Mouse (Mus musculus) ovary, postnatal 14 days (tissue): ENCODE data around the gene Nyx.
"Not testable (repeated sequence)": the region's sequence is repeated elsewhere in the genome, so short reads cannot be mapped to it uniquely, and the experiment has no call there.

Experiments
- DNase-seq: peaks from one replicate; pipeline ENCODE4 v3.0.0; 2022; ENCODE audit warnings: low spot score

Nyx gene

DNA sequence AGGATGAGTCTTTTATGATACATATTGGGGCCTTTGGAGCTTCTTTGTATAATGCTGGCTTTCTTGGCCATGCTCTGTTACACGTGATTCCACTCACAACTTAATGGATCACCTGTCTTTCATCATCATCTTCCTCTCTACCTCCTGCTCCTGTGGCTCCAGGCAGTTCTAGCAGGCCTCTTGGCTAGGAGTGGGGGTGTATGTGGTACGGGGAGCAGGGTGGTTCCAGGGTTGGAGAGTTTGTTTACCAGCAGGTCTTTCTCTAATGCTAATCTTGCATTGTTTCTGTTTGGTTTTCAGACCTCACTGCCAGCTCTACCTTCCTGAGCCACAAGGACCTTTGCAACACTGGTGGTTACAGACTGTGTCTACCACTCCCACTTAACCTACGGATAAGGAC is at the start of gene Nyx:
Gene Nyx (plus strand): TSS at position 301 of the 400 bp plus-strand sequence.
- DNase-seq = no peak

DNA sequence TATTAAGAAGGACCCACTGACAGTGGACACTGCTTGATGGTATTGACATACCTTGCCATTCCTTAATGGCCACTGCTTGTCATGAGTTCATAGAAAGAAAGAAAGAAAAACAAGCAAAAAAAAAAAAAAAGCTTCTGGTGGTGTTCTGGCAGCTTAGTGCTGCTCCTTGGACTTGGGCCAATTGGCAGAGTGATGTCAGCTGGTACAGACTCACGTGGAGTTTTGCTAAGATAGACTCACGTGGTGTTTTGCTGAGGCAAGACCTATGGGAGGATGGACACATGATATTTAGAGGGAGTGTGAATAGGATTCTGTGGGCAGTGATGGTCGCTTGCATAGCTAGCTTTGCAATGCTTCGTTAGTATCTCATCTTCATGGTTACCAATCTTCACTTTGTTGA is 43.9 kb upstream of the Nyx start:
- DNase-seq = no peak

DNA sequence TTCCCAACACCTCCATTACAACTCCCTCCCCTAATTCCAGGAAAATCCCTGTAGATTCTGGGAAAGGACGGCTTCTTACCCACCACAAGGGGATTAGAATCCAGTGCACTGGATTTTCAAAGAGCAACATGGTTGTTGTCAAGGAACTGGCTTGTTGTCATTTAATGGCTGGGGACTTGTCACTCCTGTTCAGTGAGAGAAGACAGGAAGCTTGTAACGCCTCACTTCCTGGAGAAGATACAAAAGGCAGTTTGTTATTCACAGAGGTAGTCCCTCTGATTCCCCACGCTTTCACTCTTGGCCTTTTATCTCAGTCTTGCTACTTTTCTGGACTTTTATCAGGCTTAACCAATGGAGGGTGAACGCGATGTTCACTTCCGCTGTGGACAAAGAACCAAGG is 34.5 kb upstream of the Nyx start:
- no peak for DNase-seq

DNA sequence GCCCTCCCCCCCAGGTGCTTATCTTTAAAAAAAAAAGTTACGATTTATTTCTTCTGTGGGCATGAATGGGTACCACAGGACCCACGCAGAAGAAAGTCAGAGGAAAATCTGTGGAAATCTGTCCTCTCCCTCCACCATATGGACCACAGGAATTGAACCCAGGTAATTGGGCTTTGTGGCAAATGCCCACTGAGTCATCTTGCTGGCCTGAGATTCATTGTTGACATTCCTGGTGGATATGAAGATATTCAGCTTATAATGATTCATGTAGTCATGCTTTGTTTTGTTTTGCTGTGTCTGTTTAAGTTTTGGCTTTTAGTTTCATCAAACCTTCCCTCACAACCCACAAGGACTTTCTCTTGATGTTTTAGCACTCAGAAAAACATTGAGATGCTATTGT is 29.9 kb upstream of the Nyx start:
- DNase-seq = not testable (repeated sequence)

DNA sequence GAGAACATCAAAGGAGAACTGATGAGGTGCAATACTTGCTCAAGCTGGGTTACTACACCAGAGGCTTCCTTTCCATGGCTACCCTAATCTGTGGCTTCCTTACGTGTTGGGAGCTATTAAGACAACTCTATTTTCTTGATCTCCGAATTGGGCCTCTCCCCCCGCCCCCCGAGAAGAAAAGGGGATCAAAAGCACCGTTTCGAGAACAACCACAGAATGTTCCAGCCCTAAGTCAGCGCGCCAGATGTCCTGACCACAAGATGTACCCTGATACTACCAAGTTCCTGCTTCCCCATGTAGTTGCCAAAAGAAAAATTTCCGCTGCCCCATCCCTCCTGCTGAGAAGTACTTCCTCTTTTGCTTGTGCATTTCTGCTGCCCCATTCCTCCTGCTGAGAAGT is 9.4 kb upstream of the Nyx start:
- DNase-seq = not testable (repeated sequence)

DNA sequence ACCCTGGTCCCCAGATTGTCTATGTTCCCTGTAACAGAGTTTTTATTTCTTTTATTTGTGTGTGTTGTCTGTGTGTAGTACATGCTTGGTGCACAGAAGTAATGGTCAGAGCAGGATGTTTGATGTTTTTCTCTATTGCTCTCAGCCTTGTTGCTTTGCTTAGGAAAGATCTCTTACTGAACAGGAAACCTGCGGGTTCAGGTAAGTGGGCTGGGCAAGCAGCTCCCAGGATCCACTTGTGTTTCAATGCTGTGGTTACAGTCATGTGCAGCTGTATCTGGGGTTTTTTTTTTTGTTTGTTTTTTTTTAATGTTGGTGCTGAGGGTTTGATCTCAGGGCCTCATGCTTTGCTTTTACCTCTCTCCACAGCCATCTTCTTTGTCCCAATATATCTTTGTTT is 7.1 kb upstream of the Nyx start:
- DNase-seq = no peak

DNA sequence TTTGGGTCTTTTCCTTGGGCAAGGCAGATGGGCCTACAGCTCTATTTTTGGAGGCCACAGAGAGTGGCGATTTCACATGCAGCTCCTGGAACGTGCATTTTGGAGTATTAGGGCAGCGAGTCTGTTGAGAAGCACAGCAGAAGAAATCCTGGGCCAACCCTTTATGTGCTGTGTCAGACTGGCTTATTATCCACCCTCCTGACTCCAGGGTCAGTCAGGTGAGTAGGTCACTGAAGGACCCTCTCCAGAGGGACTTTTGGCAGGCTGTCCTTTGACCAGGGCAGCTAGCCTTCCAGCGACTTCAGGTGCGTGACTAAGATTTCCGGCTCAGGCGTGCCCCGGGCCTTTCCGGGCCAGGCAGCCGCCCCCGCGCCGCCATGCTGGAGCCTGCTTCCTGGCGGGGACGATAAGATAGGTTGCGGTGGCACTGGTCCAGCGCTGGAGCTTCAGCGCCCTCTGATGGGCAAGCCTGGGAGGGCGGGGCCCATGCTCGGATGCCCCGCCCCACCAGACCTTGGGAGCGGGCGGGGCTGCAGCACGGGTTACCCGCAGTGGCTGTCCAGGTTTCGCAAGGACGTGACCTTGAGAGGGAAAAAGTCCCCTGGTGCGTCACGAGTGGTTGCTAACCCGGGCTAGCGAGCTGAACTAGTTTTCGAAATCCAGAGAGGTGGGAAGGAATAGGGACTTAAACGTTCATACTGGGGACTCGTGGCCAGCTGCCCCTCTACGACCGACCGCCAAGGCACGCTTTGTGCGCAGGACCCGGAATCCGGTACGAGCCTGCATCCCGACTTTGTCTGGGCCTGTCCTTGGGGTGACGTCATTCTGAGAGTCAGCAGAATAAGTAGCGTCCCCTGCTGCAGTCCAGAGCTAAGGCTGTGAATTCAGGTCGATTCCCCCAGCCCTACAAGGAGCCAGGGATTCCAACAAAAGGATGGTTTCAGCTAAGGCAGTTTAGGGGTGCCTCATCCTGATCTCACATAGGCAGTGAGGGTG is 4.3 kb upstream of the Nyx start:
- peak; percentile 84 for DNase-seq

DNA sequence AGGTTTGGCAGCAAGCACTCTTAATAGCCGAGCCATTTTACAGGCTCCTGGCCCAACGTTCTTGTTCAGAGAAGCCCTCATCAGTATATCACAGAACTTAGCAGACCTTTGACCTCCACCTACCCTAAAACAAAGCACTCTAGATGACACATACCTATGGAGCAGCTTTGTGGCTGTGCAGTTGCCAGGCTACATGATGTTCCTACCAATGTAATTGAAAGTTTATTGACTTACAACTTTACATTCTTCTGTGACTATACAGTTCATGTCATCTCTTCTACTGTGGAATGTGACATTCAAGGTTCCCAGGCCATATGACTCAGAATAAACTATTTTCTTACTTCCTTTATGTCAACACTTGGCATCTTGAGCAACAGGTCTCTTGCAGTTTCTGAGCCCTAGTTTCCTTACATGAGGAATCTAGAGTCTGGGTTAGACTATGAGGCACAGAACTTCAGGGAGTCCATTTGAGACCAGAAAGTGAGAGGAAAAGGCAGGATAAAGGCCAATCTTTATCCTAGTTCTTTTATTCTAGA is 2.9 kb upstream of the Nyx start:
- no peak for DNase-seq

DNA sequence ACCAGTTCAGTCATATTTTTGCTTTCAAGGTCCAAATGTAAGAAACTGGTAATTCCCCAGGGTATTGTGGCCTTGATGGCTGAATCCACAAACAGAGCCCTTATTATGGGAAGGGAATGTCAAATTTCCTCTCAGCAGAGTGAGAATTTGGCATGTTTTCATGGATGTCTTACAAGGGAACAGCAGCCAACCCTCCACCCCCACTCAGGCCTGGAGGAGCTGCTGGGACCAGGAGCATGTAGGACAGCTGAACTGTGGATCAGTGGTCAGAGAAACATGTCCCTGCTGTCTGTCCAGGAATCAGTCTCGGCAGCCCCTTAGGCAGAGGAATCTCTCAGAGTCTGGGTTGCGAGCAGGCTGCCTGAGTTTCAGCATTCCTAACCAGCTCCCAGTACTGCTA is 771 bp downstream of the Nyx start:
- no peak for DNase-seq

DNA sequence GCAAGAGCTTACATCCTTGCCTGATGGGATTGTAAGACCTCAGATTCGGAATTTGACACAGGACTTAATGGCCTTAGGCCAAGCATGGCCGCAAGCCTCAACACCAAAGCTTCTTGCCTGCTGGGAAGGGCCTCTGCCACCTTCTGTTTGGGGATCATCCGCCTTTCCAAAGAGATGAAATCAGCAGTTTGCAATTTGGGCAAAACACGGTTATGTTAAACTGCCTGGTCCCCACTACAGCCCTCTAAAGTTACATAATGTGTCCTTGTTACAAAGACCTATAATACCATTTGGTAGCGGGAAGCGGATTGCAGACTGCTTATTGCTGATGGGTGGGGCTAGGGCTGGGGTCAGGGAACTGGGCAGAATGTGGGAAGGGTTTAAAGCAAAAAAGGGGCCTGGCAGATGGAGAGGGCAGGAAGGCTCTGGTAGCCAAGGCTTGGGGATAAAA is 1.2 kb downstream of the Nyx start:
- no peak for DNase-seq

DNA sequence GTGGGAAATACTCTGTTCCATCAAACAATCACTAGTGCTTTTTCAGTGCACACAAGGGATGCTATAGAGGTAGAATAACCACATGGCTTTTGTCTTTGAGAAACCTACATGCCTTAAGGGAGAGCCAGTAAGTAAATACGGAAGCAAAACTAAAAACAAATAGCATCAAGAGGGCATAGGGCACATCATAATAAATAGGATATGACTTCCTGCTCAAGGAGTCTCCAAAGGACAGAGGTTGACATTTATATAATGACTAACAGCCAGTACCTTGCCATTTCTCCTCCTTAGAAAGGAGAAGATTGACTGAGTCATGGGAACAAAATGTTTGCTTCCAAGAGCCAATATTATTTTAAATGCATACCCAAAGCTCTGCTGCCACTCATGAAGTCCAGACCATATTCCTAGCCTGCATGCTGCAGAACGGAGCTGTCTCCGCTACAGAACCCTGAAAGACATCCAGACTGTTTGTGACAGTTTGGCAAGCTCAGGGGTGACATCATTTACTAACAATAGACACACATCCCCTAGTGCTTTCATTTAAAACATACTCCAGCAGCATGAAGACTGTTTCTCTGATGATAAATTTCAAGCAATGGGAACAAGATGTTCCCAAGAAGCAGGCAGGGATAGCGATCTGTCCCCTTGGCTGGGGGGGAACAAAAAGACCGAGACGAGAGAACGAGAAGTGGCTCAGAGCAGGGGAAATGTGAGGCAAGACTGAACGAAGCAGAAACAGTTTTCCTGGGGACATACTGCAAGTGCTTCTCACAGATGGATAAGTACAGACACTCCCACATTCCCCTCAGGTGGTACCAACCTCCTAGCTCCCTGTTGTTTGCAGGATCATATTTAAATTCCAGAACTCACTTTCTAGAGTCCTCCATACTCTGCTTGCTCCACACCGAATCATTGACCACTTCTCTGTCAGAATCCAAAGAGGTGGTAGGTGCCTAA is 3.5 kb downstream of the Nyx start:
- no peak for DNase-seq

DNA sequence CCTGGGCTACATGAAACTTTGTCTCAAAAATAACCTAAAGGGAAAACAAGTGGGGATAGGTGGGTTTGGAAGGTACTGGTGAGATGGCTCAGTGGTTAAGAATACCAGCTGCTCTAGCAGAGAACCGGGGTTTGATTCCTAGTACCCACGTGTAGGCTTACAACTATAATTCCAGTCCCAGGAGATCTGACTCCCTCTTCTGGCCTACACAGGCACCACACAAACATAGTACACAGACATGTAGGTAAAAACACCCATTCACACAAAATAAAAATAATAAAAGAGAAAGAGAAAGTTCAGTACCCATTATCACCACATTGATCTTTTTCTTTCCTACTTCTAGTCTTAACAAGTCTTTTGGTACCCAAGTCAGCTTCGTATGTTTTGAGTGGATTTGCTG is 6.0 kb downstream of the Nyx start:
- no peak for DNase-seq

DNA sequence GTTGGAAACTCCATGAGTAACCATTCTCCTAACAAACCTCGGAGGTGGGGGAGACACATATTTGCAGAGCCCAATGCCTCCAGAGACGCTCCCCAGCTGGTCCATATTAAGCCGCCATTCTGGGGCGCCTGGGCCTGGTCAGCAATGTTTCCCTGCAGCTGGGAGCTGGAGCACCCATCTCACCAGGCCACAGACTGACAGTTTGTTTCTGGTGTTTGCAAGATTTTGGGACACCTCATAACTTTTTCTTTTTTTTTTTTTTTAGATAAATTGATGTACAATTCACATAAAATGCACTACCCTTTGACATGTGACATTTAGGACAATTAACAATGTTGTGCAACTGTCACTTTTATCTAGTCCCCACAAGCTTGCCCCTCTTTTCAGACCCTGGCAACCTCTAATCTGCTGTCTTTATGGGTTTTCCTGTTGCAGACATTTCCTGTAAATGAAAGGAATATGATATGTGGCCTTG is 6.9 kb downstream of the Nyx start:
- no peak for DNase-seq

DNA sequence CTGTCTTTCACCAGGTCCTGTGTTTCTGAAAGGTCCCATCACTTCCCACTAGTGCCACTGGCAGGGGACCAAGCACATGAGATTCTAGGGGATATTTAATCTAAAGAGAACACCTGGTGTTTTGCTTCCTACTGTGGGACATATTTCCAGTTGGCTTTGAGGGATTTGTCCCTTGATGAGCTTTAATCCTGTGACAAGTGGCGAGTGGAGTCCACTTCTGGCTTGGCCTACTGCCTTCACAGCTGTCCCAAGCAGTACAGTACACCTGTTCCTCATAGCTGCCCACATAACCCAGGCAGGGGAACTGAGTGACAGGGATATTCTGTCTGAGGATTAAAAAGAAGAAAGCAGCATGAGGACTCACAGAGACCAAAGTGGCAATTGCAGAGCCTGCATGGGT is 9.5 kb downstream of the Nyx start:
- no peak for DNase-seq

DNA sequence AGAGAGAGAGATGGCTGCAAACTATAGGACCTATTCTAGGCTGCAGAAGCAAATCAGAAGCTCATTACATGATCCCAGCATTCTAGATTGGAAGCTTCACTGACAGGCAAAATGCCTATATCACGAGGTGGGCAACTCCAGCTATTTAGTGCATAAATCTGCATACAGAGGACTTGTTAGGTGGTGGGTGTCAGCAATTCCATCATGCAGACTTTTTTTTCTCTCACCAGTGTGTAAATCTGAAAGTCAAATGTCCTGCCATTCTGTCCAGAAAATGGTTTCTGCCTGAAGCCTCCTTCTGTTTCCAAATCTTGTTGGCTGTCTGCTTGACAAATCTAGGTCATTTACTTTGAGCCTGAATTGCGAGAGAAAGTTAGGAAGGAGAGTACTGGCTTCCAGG is 11.7 kb downstream of the Nyx start:
- DNase-seq = no peak

DNA sequence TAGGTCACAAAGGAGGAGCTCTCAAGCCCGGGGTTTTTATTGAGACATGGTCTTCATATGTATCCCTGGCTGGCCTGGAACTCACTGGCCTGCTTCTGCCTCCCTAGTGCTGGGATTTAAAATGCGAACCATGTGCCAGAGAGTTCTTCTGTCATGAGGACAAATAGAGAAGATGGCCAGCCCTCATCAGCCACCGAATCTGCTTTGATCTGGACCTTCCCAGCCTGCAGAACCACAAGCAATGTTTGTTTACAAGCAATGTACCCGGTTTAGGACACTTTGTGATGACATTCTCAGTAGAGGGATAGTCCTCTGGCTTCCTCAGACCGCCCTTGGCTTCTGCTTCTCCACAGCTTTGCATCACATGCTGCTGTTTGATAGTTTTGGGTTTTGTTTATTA is 12.4 kb downstream of the Nyx start:
- DNase-seq = no peak

DNA sequence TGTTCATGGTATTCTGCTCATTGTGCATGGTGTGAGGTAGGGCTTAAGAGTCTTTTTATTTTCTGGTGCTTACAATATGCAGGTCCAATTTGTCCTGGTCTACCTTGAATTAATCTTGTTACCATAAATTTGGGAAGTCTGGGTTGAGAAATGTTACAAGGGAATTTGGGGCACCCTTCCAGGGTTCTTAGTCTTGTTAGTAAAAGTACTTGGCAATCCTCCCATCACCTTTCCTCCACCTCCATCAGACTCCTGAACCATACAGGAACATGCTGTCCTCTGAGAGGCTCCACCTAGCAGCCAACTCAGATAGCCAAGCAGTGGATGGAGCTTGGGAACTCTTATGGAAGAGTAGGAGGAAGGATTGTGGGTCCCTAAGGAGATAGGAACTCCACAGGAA is 13.7 kb downstream of the Nyx start:
- DNase-seq = no peak

DNA sequence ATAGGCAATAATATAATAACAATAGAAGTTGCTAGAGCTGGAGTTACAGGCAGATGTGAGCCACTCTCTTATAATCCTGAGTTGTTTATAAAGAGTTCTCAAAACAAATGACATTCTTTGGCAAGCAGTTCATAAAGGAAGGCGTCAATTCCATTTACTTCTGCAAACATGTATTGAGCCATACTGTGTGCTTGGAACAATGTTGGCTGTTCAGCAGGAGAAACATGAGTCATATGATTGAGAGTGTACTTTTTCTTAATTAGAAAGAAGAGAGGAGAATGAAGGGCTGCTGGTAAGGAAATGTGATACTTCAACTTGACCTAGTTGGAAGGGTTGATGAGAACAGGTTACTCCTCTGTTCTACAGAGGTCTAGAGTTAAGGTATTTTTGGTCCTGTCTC is 16.7 kb downstream of the Nyx start:
- no peak for DNase-seq

DNA sequence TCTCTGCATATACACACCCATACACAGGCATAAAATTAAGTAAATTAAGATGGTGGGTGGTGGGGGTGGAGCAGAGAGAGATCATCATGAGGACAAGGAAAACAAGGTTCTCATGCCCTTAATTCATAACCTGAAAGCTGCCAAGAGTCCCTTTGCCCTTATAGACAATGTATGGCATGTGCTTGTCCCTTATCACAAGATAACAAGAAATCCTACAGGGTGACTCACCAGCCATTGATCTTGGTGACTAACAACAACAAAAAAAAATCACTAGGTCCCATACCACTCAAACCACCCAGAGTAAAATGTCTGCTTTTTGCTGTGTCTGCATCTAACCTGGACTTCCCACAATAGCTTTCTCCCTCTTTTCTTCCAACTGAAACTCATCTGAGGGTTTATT is 18.5 kb downstream of the Nyx start:
- no peak for DNase-seq

DNA sequence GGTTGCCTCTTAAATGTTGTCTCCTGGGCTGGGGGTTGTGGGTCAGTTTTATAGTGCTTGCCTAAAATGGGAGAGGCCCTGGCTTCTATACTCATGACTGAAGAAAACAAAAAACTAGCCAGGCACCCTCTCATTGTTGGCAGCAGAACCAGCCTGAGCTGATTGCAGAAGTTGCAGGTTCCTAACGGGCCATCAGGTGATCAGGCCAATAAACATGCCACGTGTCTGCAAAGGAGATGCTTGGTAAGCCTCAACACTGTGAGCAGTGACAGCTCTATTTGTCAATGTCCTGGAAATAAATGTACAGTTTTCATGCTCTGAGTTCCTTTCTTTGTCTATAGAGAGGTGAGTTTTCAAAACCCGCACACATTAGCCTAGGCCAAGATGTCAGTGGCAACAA is 23.1 kb downstream of the Nyx start:
- DNase-seq = no peak

DNA sequence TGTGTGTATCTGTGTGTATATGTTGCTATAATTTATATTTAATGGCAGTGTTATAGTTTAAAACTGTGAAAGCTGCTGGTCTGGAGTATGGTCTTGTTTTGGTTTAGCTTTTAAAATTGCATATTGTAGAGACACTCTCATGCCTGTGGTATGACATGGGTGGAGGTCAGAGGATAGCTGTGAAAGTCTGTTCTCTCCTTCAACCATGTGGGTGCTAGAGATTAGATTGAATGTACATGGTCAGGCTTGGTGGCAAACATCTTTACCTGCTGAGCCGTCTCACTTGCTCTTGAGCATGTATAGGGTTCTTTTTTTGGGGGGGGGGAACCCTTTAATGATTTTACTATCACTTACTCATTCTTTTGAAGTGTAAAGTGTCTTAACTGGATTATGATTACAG is 23.9 kb downstream of the Nyx start:
- no peak for DNase-seq

DNA sequence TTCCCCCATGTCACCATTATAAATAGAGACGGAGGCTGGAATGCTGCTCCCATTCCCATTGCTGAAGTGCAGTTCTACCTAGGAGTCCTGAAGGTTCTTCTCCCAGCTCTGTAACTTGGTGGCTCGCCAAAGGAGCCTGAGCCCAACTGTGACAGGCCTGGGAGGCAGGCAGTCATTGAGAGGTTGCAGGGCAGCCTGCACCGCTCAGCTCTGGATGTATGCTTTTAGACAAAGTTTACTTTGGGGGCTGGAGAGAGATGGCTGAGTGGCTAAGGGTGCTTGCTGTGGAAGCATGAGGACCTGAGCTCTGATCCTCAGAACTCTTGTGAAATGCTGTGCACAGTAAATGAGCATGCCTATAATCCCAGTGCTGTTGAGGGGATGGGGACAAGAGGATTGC is 25.0 kb downstream of the Nyx start:
- no peak for DNase-seq
